Mouse (Mus musculus) testis, adult 2 months (tissue): ENCODE measurements around the gene Mrpl42.

ENCODE experiments used
- CTCF ChIP-seq: fragments of 200-500 bp; IDR thresholded peaks from 2 replicates; pipeline ENCODE4 v1.5.1; 2012; ENCODE audit warnings: low read depth, mild to moderate bottlenecking, inconsistent platforms, low read length, moderate library complexity; ENCODE audit not compliant: control insufficient read depth, insufficient read depth, insufficient replicate concordance
- POLR2A ChIP-seq: fragments of 200-500 bp; IDR thresholded peaks from 2 replicates; pipeline ENCODE4 v1.6.1; 2012; ENCODE audit warnings: low read depth, mild to moderate bottlenecking, inconsistent platforms, low read length, moderate library complexity; ENCODE audit not compliant: control insufficient read depth

GRCm38 (mm10) chr10:95542916-95543315 is 41.2 kb upstream of the Mrpl42 start:
- TF ChIP-seq CTCF: no peak
- no peak for TF ChIP-seq POLR2A
